Mouse (Mus musculus) B cell, adult 2 months (primary cell): ENCODE data around the gene Stard13.

Source experiments
- DNase-seq, 2 experiments: peaks; one replicate each; pipeline ENCODE4 v3.0.0; 2022

The Stard13 gene

DNA sequence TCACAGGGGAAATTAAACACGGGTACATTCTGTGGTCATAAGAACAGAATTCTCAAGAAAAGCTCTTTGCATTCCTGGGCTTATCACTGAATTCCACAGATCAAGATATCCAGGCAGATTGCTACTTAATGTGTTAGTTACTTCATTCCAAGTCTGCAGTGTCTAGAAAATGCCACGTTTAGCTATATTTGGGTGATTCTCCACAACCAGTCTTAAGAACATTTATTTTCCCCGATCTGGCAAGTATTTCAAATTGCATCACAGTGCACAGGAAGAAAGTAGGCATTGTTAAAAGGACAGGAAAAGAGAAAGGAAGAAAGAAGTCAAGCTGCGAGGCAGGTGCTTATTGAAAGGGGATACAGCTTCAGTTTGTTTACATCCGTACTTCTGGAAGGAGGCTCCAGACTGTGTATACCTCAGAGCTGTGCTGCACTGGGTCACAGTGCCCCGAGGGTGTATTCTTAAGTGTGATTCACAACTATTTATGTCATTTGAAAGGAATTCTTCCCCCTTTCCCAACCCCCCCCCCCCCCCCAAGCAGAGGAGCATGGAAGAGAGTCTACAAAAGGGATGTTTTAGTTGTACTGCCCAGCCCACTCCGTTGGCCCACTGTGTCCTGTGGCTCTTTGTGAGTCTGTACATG, 179.4 kb downstream of the Stard13 start:
- DNase-seq: no peak

DNA sequence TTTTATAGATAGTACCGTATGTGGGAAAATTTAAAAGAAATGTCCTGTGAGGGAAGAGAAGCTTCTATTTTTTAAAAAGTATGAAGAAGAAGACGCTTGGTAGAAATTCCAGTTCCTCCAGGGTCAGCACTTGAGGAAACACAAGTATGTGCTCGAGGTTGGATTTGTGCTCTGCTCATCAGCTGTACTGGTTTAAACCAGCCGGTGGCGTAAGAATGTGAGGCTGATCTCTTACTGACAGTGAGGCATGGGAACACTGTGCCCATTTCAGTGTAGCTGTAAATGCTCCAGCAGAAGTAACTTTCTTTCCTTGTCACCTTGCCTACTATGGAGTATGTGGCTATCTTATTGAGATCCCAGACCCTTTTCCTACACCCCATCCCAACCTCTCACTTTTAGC, 180.4 kb downstream of the Stard13 start:
- no peak for DNase-seq

DNA sequence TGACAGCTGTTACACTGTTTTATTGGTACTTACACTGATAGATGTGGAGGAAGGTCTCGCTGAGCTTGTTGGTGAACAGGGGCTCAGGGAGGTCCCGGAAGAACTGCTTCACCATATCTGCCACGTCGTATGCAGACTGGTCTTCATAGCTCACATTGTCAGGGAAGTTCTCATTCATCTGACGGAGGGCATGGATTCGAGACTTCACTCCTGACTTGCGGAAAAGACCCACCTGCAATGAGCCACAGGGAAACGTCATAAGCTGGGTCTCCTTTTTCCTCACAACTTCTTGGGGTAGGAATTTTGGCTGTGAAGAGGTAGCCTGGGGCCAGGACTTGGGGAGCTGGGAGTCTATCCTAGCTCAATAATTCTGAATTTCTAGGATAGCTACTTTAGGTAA, 181.3 kb downstream of the Stard13 start:
- no peak for DNase-seq

DNA sequence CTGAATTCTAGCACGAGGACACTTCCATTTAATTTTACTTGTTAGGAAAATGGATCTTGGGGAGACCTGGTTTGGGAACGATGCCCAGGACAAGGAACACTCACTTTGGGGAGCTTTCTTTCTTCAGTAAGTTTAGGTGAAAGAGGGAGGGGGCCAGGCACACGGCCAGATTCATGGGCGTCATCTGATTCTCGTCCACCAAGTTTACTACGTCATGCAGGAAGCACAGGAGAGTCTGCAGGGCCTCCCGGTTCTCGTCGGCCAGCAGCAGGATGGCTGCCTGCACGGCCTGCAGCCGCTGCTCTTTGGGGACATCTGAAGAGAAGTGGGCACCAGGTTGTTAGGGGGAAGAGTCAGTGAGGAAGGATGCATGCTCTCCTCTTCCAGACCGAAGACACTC, 186.1 kb downstream of the Stard13 start:
- no peak for DNase-seq

DNA sequence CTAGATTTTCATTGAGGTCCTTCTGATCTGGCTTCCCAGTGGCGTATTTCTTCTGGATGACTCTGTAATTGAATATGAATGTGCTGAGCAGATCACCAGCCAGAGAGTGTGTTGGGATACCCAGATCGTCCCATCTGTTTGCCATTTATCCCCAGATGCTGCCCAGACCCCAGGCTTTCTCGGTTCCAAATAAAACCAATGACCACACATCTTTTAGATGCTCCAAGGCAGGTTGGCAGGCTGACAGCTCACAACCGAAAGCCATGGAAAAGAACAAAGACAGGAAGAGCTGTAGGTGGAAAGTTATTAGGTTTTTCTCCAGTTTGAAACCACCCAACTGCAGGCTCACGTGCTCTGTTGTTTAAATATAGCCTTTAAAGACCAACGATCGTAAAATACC, 186.7 kb downstream of the Stard13 start:
- no peak for DNase-seq

DNA sequence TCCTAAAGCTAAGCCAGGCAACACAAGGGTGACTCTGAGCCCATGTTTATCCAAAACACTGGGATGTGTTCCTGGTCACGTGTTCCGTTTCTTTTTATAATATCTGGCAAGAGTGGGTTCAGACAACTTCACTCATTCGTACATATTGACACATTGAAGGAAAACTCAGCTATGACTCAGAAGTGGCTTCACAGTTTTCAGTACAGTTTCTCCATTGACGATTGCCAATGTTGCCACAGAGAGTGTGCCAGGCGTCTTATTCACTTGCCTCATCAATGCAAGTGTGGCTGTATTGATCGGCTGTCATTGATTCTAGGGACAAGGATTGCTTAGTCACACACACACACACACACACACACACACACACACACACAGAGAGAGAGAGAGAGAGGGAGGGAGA, 187.5 kb downstream of the Stard13 start:
- no peak for DNase-seq

DNA sequence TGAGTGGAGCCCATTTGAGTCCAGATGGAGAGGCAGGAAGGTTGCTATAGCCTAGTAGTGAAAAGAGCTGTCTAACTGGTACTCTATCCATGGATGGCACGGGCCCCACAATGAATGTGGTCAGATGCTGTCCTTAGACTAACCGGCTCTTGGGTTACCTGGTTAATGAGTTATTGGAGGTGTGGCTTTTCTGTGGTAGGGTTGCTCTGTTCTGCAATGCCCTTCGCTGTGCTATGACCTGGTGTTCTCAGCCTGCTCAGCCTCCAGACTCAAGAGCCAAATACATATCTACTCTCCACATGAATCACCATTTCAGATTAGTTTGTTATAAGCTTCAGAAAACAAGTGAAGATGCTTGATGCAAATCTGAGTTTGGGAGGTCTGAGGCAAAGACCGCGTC, 190.7 kb downstream of the Stard13 start:
- DNase-seq: no peak

DNA sequence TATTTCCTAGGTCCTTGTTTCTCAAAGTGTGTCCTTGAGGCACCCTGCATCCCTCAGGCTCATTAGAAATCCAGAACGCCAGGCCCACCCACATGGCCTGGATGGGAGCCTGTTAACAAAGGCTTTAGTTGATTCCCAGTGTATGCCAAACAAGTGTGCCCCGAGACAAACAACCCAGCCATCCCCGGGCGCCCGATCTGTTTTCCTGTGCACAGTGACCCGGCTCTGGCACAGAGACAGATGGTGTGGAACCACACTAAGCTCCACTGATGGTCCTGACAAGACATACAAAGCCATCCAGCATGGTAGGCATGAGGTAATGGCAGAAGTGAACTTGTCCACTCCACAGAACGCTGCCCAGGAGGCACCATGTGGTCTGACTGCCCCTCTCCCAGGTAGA, 195.8 kb downstream of the Stard13 start:
- no peak for DNase-seq

DNA sequence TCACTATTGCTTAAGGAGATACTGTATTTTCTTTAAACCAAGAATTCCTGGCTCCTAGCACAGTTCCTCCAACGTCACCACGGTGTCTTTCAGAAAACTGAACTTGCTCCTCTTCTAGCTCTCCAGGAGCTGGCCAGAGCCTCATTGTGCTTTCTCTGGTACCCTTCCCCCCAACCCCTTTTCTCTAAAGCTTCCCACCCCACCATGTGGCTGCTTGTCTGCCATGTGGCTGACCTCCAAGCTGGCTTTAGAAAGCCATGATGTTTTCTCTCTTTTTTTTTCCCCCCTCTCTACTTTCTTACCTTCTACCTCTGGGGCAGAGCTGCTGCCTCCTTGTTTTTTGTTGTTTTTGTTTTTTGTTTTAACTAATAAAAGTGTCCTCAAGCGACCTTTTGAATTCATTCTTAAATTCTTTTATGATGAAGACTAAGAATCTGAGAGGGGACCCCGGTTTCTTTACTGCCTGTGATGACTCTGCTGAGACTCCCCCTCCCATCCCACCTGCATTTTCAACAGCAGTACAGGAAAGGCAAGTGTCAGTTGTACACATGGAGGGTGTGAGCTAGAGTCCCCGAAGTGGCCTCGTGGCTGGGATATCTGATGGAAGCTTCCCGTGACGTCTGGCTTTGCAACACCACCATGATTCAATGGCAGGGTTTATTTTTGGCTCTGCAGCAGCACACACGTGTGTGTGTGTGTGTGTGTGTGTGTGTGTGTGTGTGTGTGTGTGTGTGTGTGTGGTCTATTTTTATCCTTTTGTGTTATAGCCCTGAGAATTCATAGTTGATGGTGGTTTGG, 198.7 kb downstream of the Stard13 start:
- no peak for DNase-seq

DNA sequence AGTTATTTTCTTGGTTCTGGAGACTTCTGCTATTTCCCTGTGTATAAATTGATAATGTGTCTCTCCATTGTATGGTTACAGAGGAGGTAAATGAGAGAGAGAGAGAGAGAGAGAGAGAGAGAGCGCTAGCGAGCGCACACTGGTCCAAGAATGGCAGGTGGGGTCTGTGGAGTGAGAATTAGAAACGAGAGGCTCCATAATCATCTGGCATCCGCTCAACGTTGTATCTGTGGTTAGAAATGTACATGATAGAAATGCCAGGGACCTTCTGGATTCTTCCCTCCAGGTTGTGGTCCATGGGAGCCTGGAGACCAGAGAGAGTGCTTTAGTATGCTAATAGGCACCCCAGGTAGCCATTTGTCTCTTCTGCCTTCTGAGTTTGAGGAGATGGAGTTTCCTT, 204.7 kb downstream of the Stard13 start:
- no peak for DNase-seq

DNA sequence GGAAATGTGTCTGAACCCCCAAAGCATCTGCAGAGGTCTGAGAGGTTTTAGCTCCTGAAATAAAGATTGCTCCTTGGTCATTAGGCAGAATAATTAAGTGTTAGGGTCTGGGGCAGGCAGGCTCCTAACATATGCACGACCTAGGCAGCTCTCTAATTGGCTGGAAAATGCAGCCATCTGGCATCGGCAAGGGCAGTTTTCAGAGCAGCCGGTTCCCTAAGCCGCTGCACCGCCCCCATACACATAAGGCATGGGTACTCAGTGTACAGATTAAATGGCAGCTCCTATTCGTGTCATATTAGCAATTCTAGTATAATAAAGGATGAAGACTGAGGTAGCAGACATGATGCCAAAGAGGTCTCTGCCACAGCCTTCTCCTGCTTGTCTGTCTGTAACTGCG, 206.5 kb downstream of the Stard13 start:
- no peak for DNase-seq

DNA sequence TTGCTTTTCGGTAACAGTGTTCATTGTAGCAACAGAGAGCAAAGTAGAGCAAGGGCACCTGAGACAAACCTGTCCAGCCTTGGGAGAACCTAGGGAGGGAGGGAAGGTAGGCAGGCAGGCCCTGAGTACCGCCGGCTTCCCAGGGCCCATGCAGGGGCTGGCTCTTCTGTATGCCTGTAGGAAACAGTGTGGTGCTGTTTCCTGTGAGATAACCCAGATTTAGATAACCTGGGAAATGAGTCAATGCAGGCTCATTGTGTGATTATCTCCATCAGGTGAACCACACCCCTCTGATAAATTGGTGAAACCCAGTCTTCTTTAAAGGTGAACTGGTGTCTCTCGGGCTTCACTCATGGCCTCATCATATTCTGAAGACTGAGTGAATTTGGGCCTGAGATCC, 207.6 kb downstream of the Stard13 start:
- DNase-seq: no peak

DNA sequence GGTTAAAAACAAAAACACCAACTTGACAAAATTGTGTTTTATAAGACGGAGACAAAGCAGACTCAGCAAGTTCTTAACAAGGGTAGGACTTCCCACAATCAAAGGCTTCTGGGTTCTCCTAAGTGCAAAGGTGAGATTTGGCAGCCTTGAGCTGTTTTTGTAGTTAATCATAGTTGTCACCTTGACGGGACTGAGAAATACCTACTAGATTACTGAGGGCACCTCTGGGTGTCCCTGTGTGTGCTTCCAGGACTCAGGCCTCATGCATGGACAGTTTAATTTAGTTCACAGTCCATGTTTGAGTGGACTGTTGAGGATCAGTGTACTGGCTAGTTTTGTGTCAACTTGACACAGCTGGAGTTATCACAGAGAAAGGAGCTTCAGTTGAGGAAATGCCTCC, 209.2 kb downstream of the Stard13 start:
- no peak for DNase-seq

DNA sequence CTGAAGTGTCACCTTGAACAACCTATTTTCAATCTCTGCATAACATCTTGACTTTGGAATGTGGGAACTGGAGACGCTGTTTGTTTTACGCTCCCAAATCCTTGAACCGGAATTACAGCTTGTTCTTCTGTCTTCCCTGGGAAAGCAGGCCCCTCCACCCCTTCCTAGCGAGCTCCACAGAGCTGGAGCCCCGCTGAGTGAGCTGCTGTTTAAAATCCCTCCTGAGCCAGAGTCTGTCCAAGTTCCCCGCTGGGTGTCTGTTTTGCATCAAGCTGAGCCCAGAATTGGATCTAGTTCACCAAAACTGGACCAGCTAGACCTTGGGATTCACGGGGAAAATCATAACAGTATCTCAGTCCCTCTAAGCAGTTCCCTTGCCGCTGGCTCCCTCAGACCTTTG, 210.2 kb downstream of the Stard13 start:
- no peak for DNase-seq

DNA sequence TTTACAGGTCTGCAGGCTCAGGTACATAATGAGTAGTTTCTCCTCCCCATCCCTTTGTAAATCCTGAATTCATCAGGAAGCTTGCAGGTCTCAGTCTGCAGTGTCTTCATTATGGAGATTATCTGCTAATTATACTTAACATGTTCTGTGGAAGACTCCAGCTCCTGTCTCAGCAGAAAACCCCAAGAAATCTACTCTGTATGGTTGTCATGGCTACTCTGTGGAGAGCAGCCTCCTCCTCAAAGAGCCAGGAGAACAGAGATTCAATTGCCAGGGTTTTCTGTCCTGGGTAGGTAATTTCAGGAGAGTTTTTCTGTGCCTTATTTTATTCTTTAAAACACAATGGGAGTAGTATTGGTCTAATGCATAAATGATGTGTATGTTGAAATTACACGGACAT, 210.7 kb downstream of the Stard13 start:
- DNase-seq: no peak

DNA sequence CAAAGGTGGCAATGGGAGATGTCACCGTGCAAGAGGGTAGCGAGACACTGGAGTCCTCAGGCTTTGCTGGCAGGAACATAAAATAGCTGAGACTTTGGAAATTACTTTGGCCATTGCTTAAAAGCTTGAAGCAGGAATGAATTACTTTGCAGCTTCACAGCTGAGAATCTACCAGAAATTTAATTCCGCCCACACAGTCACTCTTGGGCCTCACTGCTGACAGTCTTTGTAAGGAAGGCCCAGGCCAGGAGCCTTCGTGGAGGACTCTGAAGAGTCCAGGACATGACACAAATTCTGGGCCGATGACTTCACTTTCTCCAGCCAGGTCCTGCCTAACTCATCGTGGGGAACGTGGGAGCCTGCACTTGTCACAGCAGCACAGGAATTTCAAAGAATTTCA, 211.6 kb downstream of the Stard13 start:
- DNase-seq: no peak

DNA sequence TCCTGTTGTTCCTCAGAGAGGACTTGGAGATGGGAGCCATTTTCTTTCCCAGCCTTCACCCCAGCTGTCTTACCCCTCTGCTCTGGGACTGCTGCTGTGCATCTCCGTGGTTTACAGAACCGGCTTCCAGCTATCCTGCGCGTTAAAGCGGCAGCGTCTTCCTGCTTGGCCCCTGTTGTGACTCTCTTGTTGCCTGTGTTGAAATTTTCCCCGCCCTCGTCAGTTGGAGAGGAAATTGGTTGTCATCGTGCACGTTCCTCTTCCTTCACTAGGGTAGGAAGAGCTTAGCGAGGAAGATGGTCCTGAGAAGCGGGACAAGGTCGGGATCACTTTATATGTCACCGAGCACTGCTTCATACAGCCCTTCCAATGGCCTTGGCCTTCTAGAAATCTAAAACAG, 212.8 kb downstream of the Stard13 start:
- DNase-seq: no peak

DNA sequence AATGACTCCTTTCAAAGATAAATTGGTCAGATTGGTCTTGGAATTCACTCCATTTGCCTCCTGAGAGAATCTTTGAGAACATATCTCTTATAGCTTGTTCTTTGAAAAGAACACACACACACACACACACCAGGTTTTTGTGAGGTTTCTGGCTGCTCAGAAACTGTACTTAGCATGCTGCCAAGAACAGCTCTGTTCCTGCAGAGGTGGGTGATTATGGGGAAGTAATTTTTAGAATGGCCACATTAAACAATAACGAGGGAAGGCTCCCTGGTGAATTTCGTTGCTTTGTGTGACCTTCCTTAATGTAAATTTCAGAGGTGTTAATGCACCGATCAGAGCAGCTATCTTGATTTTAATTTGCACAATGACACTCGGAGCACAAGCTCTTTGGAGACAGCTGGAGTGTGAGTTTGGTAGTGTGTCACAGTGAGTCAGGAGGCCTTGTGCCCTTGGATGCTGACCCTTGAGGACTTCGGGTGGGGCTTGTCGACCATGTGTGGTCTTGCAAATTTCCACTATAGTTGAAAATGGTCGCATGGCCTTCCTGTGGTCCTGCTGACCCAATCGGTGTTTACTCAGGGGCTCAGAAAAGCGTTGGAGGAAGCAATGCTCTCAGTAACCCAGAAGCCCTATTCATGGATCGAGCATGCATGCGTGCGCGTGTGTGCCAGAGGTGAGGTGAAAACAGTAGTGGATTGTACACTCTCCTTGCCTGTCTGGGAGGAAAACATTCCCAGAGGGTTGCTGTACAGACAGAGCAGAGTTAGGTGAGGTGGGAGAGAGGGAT, 213.4 kb downstream of the Stard13 start:
- DNase-seq: no peak

DNA sequence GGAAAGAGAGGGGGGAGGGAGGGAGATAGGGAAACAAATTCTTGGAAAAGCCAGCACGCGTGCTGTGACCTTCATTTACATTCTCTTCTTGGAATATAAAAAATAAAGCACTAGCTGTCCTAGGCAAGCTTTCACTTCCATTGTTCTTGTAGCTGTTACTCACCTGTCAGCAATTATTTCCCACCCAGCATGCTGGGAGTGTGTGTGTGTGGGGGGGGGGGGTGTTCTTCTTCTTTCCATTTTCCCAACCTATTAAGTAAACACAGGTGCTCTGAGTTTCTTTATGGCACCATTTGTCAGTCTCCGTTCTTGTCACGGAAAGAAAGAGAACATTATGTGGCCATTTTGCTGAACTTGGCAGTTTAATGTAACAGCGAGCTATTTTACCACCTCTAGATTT, 214.7 kb downstream of the Stard13 start:
- no peak for DNase-seq

DNA sequence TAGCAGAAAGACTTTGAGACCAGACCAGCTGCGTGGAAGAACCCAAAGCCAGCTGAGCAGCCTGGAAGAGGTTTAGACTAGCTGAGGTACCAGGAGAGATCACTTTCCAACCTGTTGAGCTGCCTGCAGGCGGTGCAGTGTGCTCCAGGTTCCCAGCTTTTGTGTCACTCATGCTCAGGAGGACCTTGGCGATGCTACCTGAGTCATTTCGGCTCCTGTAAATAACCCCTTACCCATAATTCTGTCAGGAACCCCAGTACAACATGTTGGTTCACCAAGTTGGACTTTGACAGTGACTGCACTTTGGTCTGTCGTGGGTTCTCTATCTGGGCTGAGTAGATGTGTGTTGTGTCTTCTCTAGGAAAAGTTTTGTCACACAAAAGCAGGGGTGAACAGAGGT, 215.2 kb downstream of the Stard13 start:
- no peak for DNase-seq

DNA sequence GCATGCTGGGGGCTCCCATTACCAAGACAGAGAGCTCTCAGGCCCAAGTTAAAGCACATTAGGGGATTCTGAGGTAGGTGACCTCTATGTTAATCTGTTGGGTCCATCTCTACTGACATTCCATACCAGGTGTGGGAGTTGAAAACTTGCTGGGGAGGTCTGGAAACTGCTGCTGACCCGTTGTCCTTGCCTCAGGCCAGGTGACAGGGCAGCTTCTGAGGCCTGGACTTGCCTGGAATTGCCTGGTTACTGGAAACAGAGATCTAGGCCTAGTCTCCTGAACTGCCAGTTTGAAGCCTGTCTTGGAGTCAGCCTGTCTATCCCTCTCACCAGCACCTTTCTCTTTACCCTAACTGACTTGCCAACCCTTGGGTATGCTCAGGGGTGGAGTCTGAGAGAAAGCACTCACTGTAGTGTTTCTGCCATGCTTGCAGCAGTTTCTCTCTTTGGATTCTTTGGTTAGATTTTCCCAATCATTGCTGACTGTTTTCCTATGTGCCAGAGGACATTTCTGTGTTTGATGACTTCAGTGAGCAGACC, 229.3 kb downstream of the Stard13 start:
- DNase-seq: no peak

DNA sequence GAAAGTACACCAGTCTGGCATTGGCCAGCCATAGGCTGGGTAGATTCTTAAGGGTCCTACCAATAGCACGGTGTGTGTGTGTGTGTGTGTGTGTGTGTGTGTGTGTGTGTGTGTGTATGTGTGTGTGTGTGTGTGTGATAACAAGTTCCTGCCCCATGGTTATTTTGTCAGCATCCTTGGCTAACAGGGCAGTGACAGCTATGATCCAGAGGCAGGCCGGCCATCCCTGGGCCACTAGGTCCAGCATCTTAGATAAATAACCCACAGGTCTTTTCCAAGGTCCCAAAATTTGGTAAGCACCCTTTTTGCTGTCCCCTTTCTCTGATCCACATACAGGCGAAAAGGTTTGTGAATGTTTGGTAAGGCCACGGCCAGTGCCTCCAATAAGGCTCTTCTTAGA, 231.6 kb downstream of the Stard13 start:
- DNase-seq: no peak

DNA sequence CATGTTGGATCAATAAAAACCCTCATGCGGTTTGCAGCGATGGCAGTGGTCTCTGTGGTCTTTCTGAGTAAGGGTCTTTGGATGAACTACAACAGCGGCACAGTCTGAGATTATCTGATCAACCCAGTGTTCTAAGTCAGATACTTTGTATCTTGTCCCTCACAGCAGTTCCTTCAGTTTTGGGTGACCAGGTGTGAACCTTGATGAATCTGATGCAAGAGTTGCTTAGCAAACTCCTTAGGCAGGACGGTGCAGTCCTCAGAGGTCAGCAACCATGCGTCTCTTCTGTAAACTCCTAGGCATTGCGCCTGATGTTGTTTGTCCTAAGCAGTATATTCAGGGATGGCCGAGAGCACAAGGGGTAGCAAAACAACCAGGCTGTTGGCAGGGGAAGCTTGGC, 232.5 kb downstream of the Stard13 start:
- no peak for DNase-seq

DNA sequence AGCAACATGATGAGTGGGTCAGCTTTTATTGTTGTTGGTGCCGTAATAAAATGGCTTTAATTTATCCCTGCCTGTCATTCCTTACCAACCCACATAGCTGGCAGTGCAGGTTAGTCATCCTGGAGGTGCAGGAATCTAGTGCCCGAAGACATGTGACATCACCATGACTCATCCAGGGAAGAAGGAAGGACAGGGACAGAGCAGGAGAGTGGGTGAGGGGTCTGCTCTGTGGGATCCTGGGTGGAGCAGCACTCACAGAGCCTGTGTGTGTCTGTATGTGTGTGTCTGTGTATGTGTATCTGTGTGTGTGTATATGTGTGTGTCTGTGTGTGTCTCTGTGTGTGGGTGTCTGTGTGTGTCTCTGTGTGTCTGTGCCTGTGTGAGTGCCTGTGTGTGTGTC, 237.1 kb downstream of the Stard13 start:
- DNase-seq: no peak
